Mouse (Mus musculus): ENCODE data around the gene Slc35f3.
"Not testable (repeated sequence)": the region's sequence is repeated elsewhere in the genome, so short reads cannot be mapped to it uniquely, and the experiment has no call there.

Slc35f3 gene

GRCm38 (mm10) chr8:126398349-126398748 is 100.0 kb downstream of the Slc35f3 start:
- in situ Hi-C loops (cut with MboI, MseI): loop anchor here in 1 of 2 experiments (5.0 kb wide), 1 partner anchor 96 kb away; no protein-coding TSS in a partner anchor

- in situ Hi-C loops (cut with MboI, MseI): not testable (repeated sequence)
These were observed 106.2 kb downstream of the Slc35f3 start for GRCm38 (mm10) chr8:126404550-126404949.

- in situ Hi-C loops (cut with MboI, MseI): no loop called here
These were observed 106.7 kb downstream of the Slc35f3 start for GRCm38 (mm10) chr8:126405030-126405429.

- in situ Hi-C loops (cut with MboI, MseI): loop anchor here in 1 of 2 experiments (5.0 kb wide), 1 partner anchor 56 kb away; the partner anchor contains the start of gene Tarbp1
These were observed 122.5 kb downstream of the Slc35f3 start for GRCm38 (mm10) chr8:126420834-126421233.

GRCm38 (mm10) chr8:126422174-126422919 is 124.0 kb downstream of the Slc35f3 start, which contains the start of gene Coa6:
Gene Coa6, plus strand, starts transcription at chr8:126422515.
- in situ Hi-C loops (cut with MboI, MseI): loop anchor here in 1 of 2 experiments (5.0 kb wide), 1 partner anchor 55 kb away; the partner anchor contains the start of gene Tarbp1

- in situ Hi-C loops (cut with MboI, MseI): loop anchor here in 1 of 2 experiments (5.0 kb wide), 1 partner anchor 54 kb away; the partner anchor contains the start of gene Tarbp1
These were observed 124.6 kb downstream of the Slc35f3 start for GRCm38 (mm10) chr8:126422920-126423300.

GRCm38 (mm10) chr8:126424163-126424562 is 125.8 kb downstream of the Slc35f3 start:
- in situ Hi-C loops (cut with MboI, MseI): loop anchor here in 1 of 2 experiments (5.0 kb wide), 1 partner anchor 53 kb away; the partner anchor contains the start of gene Tarbp1

GRCm38 (mm10) chr8:126424946-126425345 is 126.6 kb downstream of the Slc35f3 start:
- in situ Hi-C loops (cut with MboI, MseI): loop anchor here in 1 of 2 experiments (5.0 to 25.0 kb wide), 2 partner anchors 52 to 1538 kb away; partner anchors contain the start of genes Exoc8, Sprtn and Tarbp1

- in situ Hi-C loops (cut with MboI, MseI): loop anchor here in 1 of 2 experiments (25.0 kb wide), 1 partner anchor 1542 kb away; the partner anchor contains the start of genes Exoc8 and Sprtn
These were observed 131.3 kb downstream of the Slc35f3 start for GRCm38 (mm10) chr8:126429635-126430034.

- in situ Hi-C loops (cut with MboI, MseI): loop anchor here in 1 of 2 experiments (25.0 kb wide), 1 partner anchor 1547 kb away; the partner anchor contains the start of genes Exoc8 and Sprtn
These were observed 135.5 kb downstream of the Slc35f3 start for GRCm38 (mm10) chr8:126433827-126434226.

GRCm38 (mm10) chr8:126438937-126439336 is 140.6 kb downstream of the Slc35f3 start:
- in situ Hi-C loops (cut with MboI, MseI): loop anchor here in 1 of 2 experiments (25.0 kb wide), 1 partner anchor 1552 kb away; the partner anchor contains the start of genes Exoc8 and Sprtn
